Mouse (Mus musculus) splenic B cell, adult 2 months (primary cell): ENCODE measurements around the gene Olfr1380.
A peak's percentile ranks its signal among the peaks of the same experiment; 100 is the strongest.
"Not testable (repeated sequence)": the region's sequence is repeated elsewhere in the genome, so short reads cannot be mapped to it uniquely, and the experiment has no call there.

Experiments used
- DNase-seq: peaks from one replicate; pipeline ENCODE4 v3.0.0-alpha.2; 2011; ENCODE audit warnings: low read depth, low spot score
- H3K27me3 ChIP-seq: 2 replicates; pipeline ENCODE4 v1.6.1; 2012; ENCODE audit warnings: mild to moderate bottlenecking, low read length, moderate library complexity, mixed read lengths; ENCODE audit not compliant: control insufficient read depth, poor library complexity, insufficient read depth, severe bottlenecking
- H3K36me3 ChIP-seq: 2 replicates; pipeline ENCODE4 v1.6.1; 2012; ENCODE audit warnings: mild to moderate bottlenecking, low read length, moderate library complexity, mixed read lengths; ENCODE audit not compliant: control insufficient read depth, poor library complexity, insufficient read depth, severe bottlenecking

Gene Olfr1380

DNA sequence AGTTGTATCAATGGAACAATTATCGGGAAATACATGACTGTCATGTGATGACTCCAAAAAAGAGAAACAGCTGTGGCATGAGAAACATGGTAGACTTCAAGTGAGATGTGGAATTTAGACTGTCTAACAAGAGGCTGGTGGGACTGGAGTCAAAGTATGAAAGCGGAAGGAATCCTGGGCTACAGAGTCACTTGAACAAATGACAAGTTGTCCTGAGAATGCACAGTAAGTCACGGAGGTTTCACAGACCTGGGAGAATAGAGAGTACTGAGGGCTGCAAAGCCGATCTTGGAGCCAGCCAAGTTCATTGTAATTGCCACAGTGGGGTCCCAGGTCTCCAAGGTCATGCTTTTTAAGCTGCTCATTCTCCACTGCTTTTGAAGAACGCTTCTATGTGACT is at the start of gene Olfr1380:
Gene Olfr1380 (plus strand): TSS at position 301 of the 400 bp plus-strand sequence.
- not testable (repeated sequence) for DNase-seq, H3K27me3 ChIP-seq, H3K36me3 ChIP-seq

DNA sequence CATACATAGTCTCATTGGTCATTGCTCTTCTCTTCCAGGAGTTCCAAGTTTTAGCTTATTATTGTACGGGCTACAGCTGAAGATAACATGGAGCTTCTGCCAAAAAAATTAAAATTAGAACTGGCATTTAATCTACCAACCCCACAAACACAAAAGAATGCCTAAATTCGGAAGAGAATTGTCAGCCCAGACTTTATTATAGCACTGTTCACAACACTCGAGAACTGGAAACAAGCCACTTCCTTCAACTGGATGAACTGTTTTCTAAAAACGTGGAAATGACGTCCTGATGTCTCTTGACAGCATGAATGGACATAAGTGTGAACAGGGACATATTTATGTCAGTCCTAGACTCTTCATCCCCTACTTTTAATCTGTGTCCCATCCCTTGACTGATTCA is 38.6 kb upstream of the Olfr1380 start:
- DNase-seq, result no peak
- Histone ChIP-seq H3K27me3 (no peaks in the 10 kb centered on the region), H3K36me3 (no peaks in the 10 kb centered on the region)

DNA sequence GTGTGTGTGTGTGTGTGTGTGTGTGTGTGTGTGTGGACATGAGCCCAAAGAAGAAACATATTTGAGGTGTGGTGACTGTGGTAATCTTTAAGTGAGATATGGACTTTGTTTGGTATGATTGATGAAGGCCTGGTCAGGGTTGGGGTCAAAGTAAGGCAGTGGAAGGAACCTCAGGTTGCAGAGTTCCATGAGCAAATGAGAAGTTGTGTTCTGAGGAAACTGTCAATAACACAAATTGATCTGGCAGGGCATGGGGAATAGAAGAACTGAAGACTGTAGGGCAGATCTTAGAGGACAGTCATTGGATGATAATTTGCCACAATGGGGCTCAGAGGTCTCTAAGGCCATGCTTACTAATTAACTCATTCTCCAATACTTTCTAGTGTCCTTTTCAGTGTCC is 37.3 kb upstream of the Olfr1380 start, which contains the start of gene Olfr1383:
Gene Olfr1383 (plus strand): TSS at position 301 of the 400 bp plus-strand sequence.
- no peaks in the 10 kb centered on the region for H3K27me3 ChIP-seq
- no peak for DNase-seq
- H3K36me3 ChIP-seq, result no peaks in the 10 kb centered on the region

DNA sequence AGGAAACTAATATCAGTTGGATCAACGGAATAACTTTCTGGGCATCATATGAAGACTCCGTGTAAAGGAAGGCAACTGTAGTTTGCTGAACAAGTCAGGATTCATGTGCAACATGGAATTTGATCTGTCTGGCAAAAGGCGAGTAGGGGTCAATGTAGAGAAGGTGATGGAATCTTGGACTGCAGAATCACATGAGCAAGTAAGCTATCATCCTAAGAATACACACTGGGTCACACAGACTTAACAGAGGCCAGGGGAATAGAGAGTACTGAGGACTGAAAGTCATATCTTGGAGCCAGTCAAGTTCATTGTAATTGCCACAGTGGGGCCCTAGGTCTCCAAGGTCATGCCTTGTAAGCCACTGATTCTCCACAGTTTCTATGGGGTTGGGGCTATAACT is 28.7 kb upstream of the Olfr1380 start, which contains the start of gene Olfr1382:
Gene Olfr1382 (plus strand): TSS at position 301 of the 400 bp plus-strand sequence.
- Histone ChIP-seq H3K27me3 (no peaks in the 10 kb centered on the region), H3K36me3 (no peaks in the 10 kb centered on the region)
- no peak for DNase-seq

DNA sequence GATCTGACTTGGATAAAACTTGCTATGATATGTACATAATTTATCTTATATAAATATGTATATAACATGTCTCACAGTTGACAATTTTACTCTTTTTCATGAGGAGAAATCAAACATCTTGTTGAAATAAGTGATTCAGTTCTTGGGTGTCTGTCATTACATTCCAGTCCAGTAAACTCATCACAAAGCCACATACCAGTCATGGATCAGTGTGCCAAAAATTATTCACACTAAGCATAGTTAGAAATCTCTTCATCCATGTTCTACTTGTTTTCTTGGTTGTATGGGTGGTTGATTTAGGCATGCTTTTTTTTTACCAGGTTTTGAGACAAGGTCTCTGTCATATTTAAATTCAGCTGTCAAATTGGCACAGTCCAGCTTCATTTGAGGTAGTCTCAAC is 23.9 kb upstream of the Olfr1380 start:
- H3K27me3 ChIP-seq, result no peaks in the 10 kb centered on the region
- DNase-seq, result no peak
- H3K36me3 ChIP-seq, result no peaks in the 10 kb centered on the region

DNA sequence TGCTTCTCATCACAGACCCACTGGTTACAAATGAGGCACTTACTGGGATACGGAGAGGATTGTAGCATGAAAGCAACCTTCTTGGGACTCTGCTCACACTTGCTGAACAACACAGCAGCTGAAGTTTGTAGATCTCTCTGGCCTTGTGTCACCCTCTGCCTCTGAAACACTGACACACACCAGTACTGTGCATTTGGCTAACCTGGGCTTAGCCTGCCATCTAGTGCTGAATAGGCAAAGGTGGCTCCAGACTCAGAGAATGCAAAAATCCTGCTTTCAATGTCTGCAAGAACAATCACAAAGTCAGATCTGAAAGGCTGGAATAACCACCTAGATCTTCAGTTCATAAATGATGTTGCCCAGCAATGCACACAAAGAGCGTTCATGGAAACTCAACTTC is 20.0 kb upstream of the Olfr1380 start:
- H3K36me3 ChIP-seq, H3K27me3 ChIP-seq, DNase-seq: not testable (repeated sequence)

DNA sequence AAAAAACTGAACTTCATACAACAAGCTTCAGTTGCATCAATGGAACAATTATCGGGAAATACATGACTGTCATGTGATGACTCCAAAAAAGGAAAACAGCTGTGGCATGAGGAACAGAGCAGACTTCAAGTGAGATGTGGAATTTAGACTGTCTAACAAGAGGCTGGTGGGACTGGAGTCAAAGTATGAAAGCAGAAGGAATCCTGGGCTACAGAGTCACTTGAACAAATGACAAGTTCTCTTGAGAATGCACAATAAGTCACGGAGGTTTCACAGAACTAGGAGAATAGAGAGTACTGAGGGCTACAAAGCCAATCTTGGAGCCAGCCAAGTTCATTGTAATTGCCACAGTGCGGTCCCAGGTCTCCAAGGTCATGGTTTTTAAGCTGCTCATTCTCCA is 13.5 kb upstream of the Olfr1380 start, which contains the start of gene Olfr1381:
Gene Olfr1381 (plus strand): TSS at position 301 of the 400 bp plus-strand sequence.
- H3K27me3 ChIP-seq, DNase-seq: not testable (repeated sequence)

DNA sequence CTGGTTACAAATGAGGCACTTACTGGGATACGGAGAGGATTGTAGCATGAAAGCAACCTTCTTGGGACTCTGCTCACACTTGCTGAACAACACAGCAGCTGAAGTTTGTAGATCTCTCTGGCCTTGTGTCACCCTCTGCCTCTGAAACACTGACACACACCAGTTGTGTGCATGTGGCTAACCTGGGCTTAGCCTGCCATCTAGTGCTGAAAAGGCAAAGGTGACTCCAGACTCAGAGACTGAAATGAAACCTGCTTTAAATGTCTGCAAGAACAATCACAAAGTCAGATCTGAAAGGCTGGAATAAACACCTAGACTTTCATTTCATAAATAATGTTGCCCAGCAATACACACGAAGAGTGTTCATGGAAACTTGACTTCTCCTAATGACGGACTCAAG is 2.6 kb upstream of the Olfr1380 start:
- not testable (repeated sequence) for H3K36me3 ChIP-seq, H3K27me3 ChIP-seq, DNase-seq

More for the DNA sequence above, 13.5 kb upstream of the Olfr1380 start, which contains the start of gene Olfr1381:
- not testable (repeated sequence) for H3K36me3 ChIP-seq

DNA sequence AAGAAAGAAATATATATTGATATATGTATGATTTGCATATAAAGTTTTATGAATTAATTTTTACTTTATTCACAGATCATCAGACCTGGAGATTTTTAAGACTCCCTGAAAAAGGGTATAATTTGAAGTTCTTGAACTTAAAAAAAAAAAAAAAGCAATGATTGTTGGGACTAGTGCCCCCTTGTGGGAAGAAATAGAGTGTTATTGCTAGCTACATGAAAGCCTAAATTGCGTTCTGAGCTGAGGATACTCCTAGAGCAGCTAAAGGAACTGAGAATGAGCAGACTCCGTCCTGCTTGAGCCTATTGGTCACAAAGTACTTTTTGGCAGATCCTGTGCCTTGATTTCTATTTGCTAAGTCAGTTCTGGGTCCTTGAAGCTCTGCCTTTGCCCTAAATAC is 18.4 kb downstream of the Olfr1380 start:
- not testable (repeated sequence) for H3K27me3 ChIP-seq, H3K36me3 ChIP-seq
- peak; percentile 15 for DNase-seq

DNA sequence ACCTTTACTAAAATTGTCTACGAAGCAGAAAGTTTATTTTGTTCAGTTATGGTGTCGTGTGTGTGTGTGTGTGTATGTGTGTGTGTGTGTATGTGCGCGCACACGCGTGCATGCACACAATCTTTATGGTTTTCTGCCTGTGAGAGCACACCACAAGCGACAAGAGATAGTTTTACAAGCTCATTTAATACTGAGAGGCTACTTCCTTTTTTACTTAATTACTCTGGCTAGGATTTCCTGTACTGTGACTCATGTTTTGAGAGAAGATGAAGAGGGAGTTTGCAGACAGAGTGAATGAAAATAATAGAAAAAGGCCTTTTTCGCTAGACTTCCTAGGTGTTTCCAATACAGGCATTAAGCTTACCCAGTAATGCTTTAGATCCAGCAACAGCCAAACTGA is 23.8 kb downstream of the Olfr1380 start:
- DNase-seq, H3K36me3 ChIP-seq, H3K27me3 ChIP-seq: not testable (repeated sequence)

DNA sequence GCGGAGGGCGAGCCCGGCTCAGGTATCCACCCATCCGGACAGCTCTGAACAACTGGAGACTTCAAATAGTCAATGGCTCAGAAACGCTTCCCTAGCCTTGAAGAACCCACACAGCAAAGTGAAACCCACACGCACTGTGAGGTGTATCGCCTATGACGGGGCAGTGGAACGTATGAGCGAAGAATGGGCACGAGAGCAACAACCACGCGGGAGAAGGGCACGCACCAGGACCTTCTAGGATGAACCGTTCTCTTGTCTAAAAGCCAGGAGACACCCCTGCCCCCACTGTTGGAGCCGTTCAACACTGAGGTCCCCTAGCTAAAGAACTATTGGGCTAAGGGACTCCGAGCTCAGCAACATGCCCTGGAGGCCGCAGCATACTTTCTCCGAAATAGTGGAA is 33.5 kb downstream of the Olfr1380 start:
- Histone ChIP-seq H3K36me3 (no peaks in the 10 kb centered on the region), H3K27me3 (no peaks in the 10 kb centered on the region)
- DNase-seq, result no peak

DNA sequence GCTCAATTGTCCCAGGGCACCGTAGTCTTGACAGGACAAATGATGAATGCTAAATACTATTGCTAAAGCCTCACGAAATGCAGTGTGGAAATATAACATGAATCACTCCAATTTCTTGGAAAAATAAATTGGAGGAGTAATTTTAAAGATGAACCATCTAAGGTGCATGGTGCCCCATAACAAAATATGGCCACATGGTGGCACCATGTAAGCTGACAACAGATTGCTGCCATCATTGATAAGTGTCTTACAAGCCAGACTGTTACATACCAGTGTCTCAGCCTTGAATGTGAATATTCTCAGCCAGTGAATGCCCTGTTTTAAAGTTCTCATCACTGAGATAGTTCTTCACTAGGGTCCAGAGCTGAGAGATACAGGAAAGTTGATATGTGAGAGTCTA is 40.5 kb downstream of the Olfr1380 start:
- H3K27me3 ChIP-seq, H3K36me3 ChIP-seq, DNase-seq: not testable (repeated sequence)

DNA sequence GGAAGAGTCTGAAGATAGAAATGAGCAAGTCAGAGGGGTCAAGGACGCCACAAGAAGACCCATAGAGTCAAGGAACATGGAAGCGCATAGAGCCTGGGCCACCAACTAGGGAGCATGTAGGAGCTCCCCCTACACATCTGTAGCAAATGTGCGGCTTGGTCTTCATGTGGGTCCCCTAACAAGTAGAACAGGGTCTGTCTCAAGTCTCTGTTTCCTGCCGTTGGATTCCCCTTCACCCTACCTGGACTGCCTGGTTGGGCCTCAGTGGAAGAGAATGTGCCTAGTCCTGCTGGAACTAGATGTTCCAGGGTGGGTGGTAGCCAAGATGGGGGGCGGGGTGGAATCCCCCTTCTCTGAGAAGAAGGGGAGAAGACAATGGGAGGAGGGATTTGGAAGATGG is 51.6 kb downstream of the Olfr1380 start:
- not testable (repeated sequence) for H3K27me3 ChIP-seq, H3K36me3 ChIP-seq, DNase-seq

DNA sequence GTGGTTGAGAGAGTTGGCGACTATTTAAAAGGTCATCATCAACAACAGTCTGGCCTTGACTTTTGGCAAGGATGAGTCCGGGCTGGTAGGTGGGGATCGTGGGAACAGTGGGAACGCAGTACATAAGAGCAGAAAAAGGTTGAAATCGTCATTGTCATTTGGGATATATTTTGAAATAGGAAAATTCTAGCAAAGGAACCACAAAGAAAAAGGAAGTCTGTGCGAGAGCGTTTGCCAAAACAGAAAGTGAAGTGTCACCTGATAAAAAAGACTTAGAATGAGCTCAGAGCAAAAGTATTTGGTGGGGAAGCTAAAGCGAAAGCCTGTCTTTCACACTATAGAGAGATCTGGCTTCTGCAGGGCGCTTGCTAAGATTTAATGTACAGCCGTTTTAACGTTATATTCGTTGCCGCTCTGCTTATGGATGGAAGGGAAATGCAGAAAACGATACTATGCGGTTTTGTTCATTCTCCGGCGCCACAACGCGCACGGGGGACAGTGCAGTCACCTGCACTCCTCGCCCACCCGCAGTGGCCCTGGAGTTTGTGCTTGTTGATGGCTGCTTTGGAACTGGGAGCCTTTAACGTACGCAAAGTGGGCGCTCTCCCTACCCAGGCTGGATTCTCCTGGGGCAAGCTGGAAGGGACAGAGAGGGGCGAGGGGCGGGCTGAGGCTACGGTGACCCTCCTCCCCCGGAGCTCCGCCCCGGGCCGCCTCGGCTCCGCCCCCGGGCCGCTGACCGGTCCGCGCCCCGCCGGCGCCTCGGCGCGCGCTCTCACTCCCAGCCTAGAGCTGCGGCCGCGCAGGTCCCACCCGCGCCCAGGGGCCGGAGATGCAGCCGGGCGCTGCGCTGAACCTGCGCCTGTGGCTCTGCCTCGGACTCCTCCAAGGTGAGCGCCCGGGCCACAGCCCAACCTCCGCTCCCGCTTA is 52.5 kb downstream of the Olfr1380 start, which contains the start of gene Flt4:
Gene Flt4 (plus strand): TSS at position 326 of the 930 bp plus-strand sequence.
- H3K36me3 ChIP-seq, H3K27me3 ChIP-seq, DNase-seq: not testable (repeated sequence)
